In genomic region chr3:97887785-97888167, GRCm38 (mm10) we compare ENCODE assay signal across 9 mouse cellular contexts. TPM values are rescaled to one million over a fixed set of nuclear protein-coding genes. Genes with fewer than 3 reads are reported as not detected.
DNase-seq lines count a peak whose midpoint lies in the region; ATAC-seq and TF ChIP-seq lines count a peak whose summit lies in the region.
"Had no signal": no experiment of that assay in that cellular context is flagged by ENCODE, and none has a peak within 500 bp of the region (broad histone marks: within the 10 kb centered on the region; RNA-seq: fewer than 3 reads in every experiment).

No protein-coding gene starts in this region.

- no peak for TF ChIP-seq CTCF in stomach, postnatal 0 days (IDR thresholded peaks at IDR 0.05; ENCODE audit: low read depth)

- no peak for TF ChIP-seq EP300 in stomach, postnatal 0 days (optimal IDR thresholded peaks at IDR 0.05)

- no peak overlapping the region for H3K9ac ChIP-seq in stomach, embryonic 14.5 days (replicated peaks; ENCODE audit: low read depth, low read length)
- H3K9ac ChIP-seq in stomach, postnatal 0 days (ENCODE audit: low read length): no peak overlapping the region
- no peak overlapping the region for H3K9ac ChIP-seq in limb, embryonic 11.5 days (ENCODE audit: low read length)
- H3K9ac ChIP-seq: liver, embryonic 14.5 days had no signal

- H3K4me2 ChIP-seq in stomach, embryonic 14.5 days (replicated peaks; ENCODE audit: low read depth, low read length): no peak overlapping the region
- no peak overlapping the region for H3K4me2 ChIP-seq in stomach, postnatal 0 days (replicated peaks; ENCODE audit: low read depth)
- peak overlapping the region; percentile 95; the same call in 1 of the 2 replicates for H3K4me2 ChIP-seq in limb, embryonic 11.5 days (ENCODE audit: low read depth, severe bottlenecking)

- H3K27ac ChIP-seq in stomach, embryonic 14.5 days (ENCODE audit: low read length): no peak overlapping the region
- no peak overlapping the region for H3K27ac ChIP-seq in stomach, postnatal 0 days (replicated peaks)
- no peak overlapping the region for H3K27ac ChIP-seq in limb, embryonic 11.5 days (replicated peaks; ENCODE audit: low read depth, low read length)
- H3K27ac ChIP-seq: liver, embryonic 14.5 days had no signal

- H3K27me3 ChIP-seq in stomach, embryonic 14.5 days (ENCODE audit: control insufficient read depth, insufficient read depth, low read length): peaks cover 10% of the 10 kb centered on the region; the same call in 1 of the 2 replicates
- H3K27me3 ChIP-seq in stomach, postnatal 0 days (ENCODE audit: control insufficient read depth, insufficient read depth, low read length): no peaks in the 10 kb centered on the region; the same call in 1 of the 2 replicates
- H3K27me3 ChIP-seq in limb, embryonic 11.5 days (ENCODE audit: control insufficient read depth, insufficient read depth, low read length): peaks cover 22% of the 10 kb centered on the region

- no peaks in the 10 kb centered on the region for H3K36me3 ChIP-seq in stomach, embryonic 14.5 days (ENCODE audit: control insufficient read depth, insufficient read depth, low read length)
- no peaks in the 10 kb centered on the region for H3K36me3 ChIP-seq in stomach, postnatal 0 days (ENCODE audit: control insufficient read depth, insufficient read depth, low read length)
- no peaks in the 10 kb centered on the region for H3K36me3 ChIP-seq in limb, embryonic 11.5 days (ENCODE audit: control insufficient read depth, insufficient read depth, low read length)

- peak overlapping the region; percentile 37; the same call in 1 of the 2 replicates for H3K4me3 ChIP-seq in stomach, embryonic 14.5 days (ENCODE audit: low read depth, low read length)
- no peak overlapping the region for H3K4me3 ChIP-seq in stomach, postnatal 0 days (ENCODE audit: low read depth, low read length)
- peak overlapping the region; percentile 42; the same call in 1 of the 2 replicates for H3K4me3 ChIP-seq in limb, embryonic 11.5 days (ENCODE audit: low read depth, low read length)

- peak; percentile 21; the same call in 1 of the 2 replicates for ATAC-seq in cerebellum, adult (ENCODE audit: insufficient number of reproducible peaks, low FRiP score, low TSS enrichment)
- ATAC-seq in stomach, embryonic 14.5 days (ENCODE audit: insufficient number of reproducible peaks, insufficient read depth, low FRiP score, low read depth): no peak
- ATAC-seq in stomach, postnatal 0 days (ENCODE audit: low FRiP score, low TSS enrichment): no peak
- ATAC-seq in limb, embryonic 11.5 days (ENCODE audit: insufficient number of reproducible peaks, low FRiP score, low TSS enrichment, low read depth): no peak
- ATAC-seq in monocyte, adult 5-6 weeks (replicated peaks; ENCODE audit: insufficient number of reproducible peaks, low FRiP score, low TSS enrichment, poor library complexity, severe bottlenecking): no peak

- 0 out of 2 replicates have a peak, but pooled peaks cover 6% of the 10 kb centered on the region for H3K4me1 ChIP-seq in stomach, embryonic 14.5 days (ENCODE audit: control insufficient read depth, insufficient read depth, low read length)
- H3K4me1 ChIP-seq in stomach, postnatal 0 days (replicated peaks; ENCODE audit: control insufficient read depth, insufficient read depth): no peaks in the 10 kb centered on the region
- H3K4me1 ChIP-seq in limb, embryonic 11.5 days (ENCODE audit: control insufficient read depth, insufficient read depth, low read length): peaks cover 2% of the 10 kb centered on the region; the same call in 1 of the 2 replicates

- no peak for DNase-seq in cerebellum, postnatal 4 days (ENCODE audit: low spot score in 2 of 2)
- DNase-seq in stomach, postnatal 0 days (ENCODE audit: low spot score): no peak
- no peak for DNase-seq in limb, embryonic 11.5 days (ENCODE audit: low spot score)
- no peak for DNase-seq in thymus, postnatal 10 days (ENCODE audit: low spot score in 2 of 2)
- DNase-seq in urinary bladder, adult 2 months (ENCODE audit: low spot score): no peak

- WGBS in stomach, embryonic 14.5 days: 69% methylated on average over 5 of the region's 5 CpGs
- WGBS in stomach, postnatal 0 days: 69% methylated on average over 5 of the region's 5 CpGs
- 66% methylated on average over 5 of the region's 5 CpGs for WGBS in limb, embryonic 11.5 days

- no peaks in the 10 kb centered on the region for H3K9me3 ChIP-seq in stomach, embryonic 14.5 days (ENCODE audit: control insufficient read depth, low read depth, low read length)
- H3K9me3 ChIP-seq in stomach, postnatal 0 days (ENCODE audit: control insufficient read depth, low read length): no peaks in the 10 kb centered on the region
- H3K9me3 ChIP-seq in limb, embryonic 11.5 days (ENCODE audit: control insufficient read depth, low read length): no peaks in the 10 kb centered on the region

RNA-seq across cellular contexts. Expression of gene Pde4dip, which starts 0.7 kb away (rescaled TPM):
- 27.1 and 29.5 TPM in 2 replicates for polyA plus RNA-seq in stomach, embryonic 14.5 days (2014; fragmentation: Nextera tagmentation; extraction: Ambion mirVana)
- 9.3 and 9.9 TPM in 2 replicates for polyA plus RNA-seq in stomach, postnatal 0 days (2015; fragmentation: Nextera tagmentation; extraction: Ambion mirVana)
- polyA plus RNA-seq in limb, embryonic 11.5 days (2014; fragmentation: Nextera tagmentation; extraction: Ambion mirVana): 23.3 and 29.2 TPM in 2 replicates
- 31.3 and 41.1 TPM in 2 replicates for polyA plus RNA-seq in urinary bladder, adult 2 months (2012; rRNA removed)
- 16.0 to 25.4 TPM (median 16.5 TPM) in 3 replicates for total RNA-seq in monocyte, adult 5-6 weeks (2017)

RNA-seq across cellular contexts. Expression of gene Sec22b, which starts 13.2 kb away (rescaled TPM):
- 159 and 173 TPM in 2 replicates for polyA plus RNA-seq in stomach, embryonic 14.5 days (2014; fragmentation: Nextera tagmentation; extraction: Ambion mirVana)
- polyA plus RNA-seq in stomach, postnatal 0 days (2015; fragmentation: Nextera tagmentation; extraction: Ambion mirVana): 88.6 and 90.6 TPM in 2 replicates
- polyA plus RNA-seq in limb, embryonic 11.5 days (2014; fragmentation: Nextera tagmentation; extraction: Ambion mirVana): 153 TPM in 2 replicates
- 75.0 and 84.5 TPM in 2 replicates for polyA plus RNA-seq in urinary bladder, adult 2 months (2012; rRNA removed)
- total RNA-seq in monocyte, adult 5-6 weeks (2017): 37.7 to 62.2 TPM (median 46.2 TPM) in 3 replicates
